Mouse (Mus musculus): ENCODE data around the gene Gm15448. TPM values are rescaled to one million over a fixed set of nuclear protein-coding genes. Genes with fewer than 3 reads are reported as not detected.
"Not testable (repeated sequence)": the region's sequence is repeated elsewhere in the genome, so short reads cannot be mapped to it uniquely, and the experiment has no call there.

Gene Gm15448
- 0.30 TPM in 1 of 2 replicates, not detected in the other for total RNA-seq (2021)
- long read RNA-seq = 0 reads

- DNase-seq = not testable (repeated sequence)
Observed at GRCm38 (mm10) chr7:3825599-3825998, at the start of gene Gm15448. Gene Gm15448 (minus strand): TSS chr7:3825687.

GRCm38 (mm10) chr7:3875032-3875431, 49.5 kb upstream of the Gm15448 start:
- not testable (repeated sequence) for DNase-seq

- not testable (repeated sequence) for DNase-seq
Observed at GRCm38 (mm10) chr7:3844951-3845350, 19.5 kb upstream of the Gm15448 start, which contains the start of gene Pira2. Gene Pira2 (minus strand): TSS chr7:3845051.

GRCm38 (mm10) chr7:3837854-3838253, 12.4 kb upstream of the Gm15448 start:
- DNase-seq = not testable (repeated sequence)

GRCm38 (mm10) chr7:3830633-3831032, 5.1 kb upstream of the Gm15448 start:
- DNase-seq = not testable (repeated sequence)

- not testable (repeated sequence) for DNase-seq
Observed at GRCm38 (mm10) chr7:3811912-3812311, 13.6 kb downstream of the Gm15448 start.

GRCm38 (mm10) chr7:3802935-3803334, 22.6 kb downstream of the Gm15448 start:
- not testable (repeated sequence) for DNase-seq

- DNase-seq = not testable (repeated sequence)
Observed at GRCm38 (mm10) chr7:3799940-3800339, 25.5 kb downstream of the Gm15448 start.

GRCm38 (mm10) chr7:3796286-3796685, 29.2 kb downstream of the Gm15448 start:
- DNase-seq = not testable (repeated sequence)

Other genes with a start within 250 kb of the Gm15448 start
- gene Oscar, start 209.5 kb downstream of the Gm15448 start, total RNA-seq (2021) = 0.39 TPM in 1 of 2 replicates, not detected in the other
- 484 and 641 TPM in 2 replicates for gene Ndufa3, start 208.3 kb downstream of the Gm15448 start, total RNA-seq (2021)
- 22.8 and 24.4 TPM in 2 replicates for gene Tfpt, start 195.8 kb downstream of the Gm15448 start, total RNA-seq (2021)
- 42.0 and 46.4 TPM in 2 replicates for gene Prpf31, start 195.7 kb downstream of the Gm15448 start, total RNA-seq (2021)
- gene Cnot3, start 180.4 kb downstream of the Gm15448 start, total RNA-seq (2021) = 71.6 and 75.9 TPM in 2 replicates
- gene Leng1, start 159.8 kb downstream of the Gm15448 start, total RNA-seq (2021) = 16.2 and 17.1 TPM in 2 replicates
- 13.7 and 20.1 TPM in 2 replicates for gene Tmc4, start 148.1 kb downstream of the Gm15448 start, total RNA-seq (2021)
- gene Tsen34, start 132.8 kb downstream of the Gm15448 start, total RNA-seq (2021) = 96.6 and 122 TPM in 2 replicates
- gene Mboat7, start 132.2 kb downstream of the Gm15448 start, total RNA-seq (2021) = 76.1 and 85.5 TPM in 2 replicates
- 939 and 948 TPM in 2 replicates for gene Rps9, start 121.7 kb downstream of the Gm15448 start, total RNA-seq (2021)
- 0.76 and 0.85 TPM in 2 replicates for gene Pirb, start 105.3 kb downstream of the Gm15448 start, total RNA-seq (2021)
- gene Pira2, start 19.4 kb upstream of the Gm15448 start, total RNA-seq (2021) = 0.81 TPM in 1 of 2 replicates, not detected in the other
- gene Gm14548, start 72.4 kb upstream of the Gm15448 start, total RNA-seq (2021) = not detected in 2 replicates
- 0.24 and 0.48 TPM in 2 replicates for gene Lilra6, start 89.8 kb upstream of the Gm15448 start, total RNA-seq (2021)
- gene Lair1, start 237.5 kb upstream of the Gm15448 start, total RNA-seq (2021) = 1.2 TPM in 2 replicates